Mouse (Mus musculus): Measurements from ENCODE around the gene Lrp8. TPM values are rescaled to one million over a fixed set of nuclear protein-coding genes. Genes with fewer than 3 reads are reported as not detected.

The Lrp8 gene
- polyA plus RNA-seq, 1 experiment = 10.2 TPM

GRCm38 (mm10) chr4:107836758-107837157, 34.7 kb downstream of the Lrp8 start:
- Histone ChIP-seq H3K4me3 (replicated peaks; ENCODE audit: control insufficient read depth, low read depth, low read length) (no peak overlapping the region), H3K4me1 (ENCODE audit: control insufficient read depth, insufficient read depth, low read length) (no peaks in the 10 kb centered on the region), H3K27ac (ENCODE audit: control insufficient read depth, insufficient read depth, low read depth, low read length, poor library complexity) (no peak overlapping the region)
- no peak for TF ChIP-seq CTCF (IDR thresholded peaks at IDR 0.05; ENCODE audit: control insufficient read depth, insufficient read depth, low read length)
- no peak for TF ChIP-seq POLR2A (IDR thresholded peaks at IDR 0.05; ENCODE audit: borderline replicate concordance, control insufficient read depth, low read depth, low read length)
- 84% methylated on average over 5 of the region's 5 CpGs for WGBS

- TF ChIP-seq CTCF (IDR thresholded peaks at IDR 0.05; ENCODE audit: control insufficient read depth, insufficient read depth, low read length) (no peak), POLR2A (IDR thresholded peaks at IDR 0.05; ENCODE audit: borderline replicate concordance, control insufficient read depth, low read depth, low read length) (no peak)
- Histone ChIP-seq H3K27ac (ENCODE audit: control insufficient read depth, insufficient read depth, low read depth, low read length, poor library complexity) (no peak overlapping the region), H3K4me1 (ENCODE audit: control insufficient read depth, insufficient read depth, low read length) (no peaks in the 10 kb centered on the region), H3K4me3 (replicated peaks; ENCODE audit: control insufficient read depth, low read depth, low read length) (no peak overlapping the region)
- 92% methylated on average over 3 of the region's 3 CpGs for WGBS
Observed at GRCm38 (mm10) chr4:107837910-107838309, 35.8 kb downstream of the Lrp8 start.

GRCm38 (mm10) chr4:107843687-107844086, 41.6 kb downstream of the Lrp8 start:
- Histone ChIP-seq H3K4me3 (replicated peaks; ENCODE audit: control insufficient read depth, low read depth, low read length) (no peak overlapping the region), H3K27ac (ENCODE audit: control insufficient read depth, insufficient read depth, low read depth, low read length, poor library complexity) (no peak overlapping the region), H3K4me1 (ENCODE audit: control insufficient read depth, insufficient read depth, low read length) (no peaks in the 10 kb centered on the region)
- WGBS = 88% methylated on average over 8 of the region's 8 CpGs
- no peak for TF ChIP-seq POLR2A (IDR thresholded peaks at IDR 0.05; ENCODE audit: borderline replicate concordance, control insufficient read depth, low read depth, low read length)
- no peak for TF ChIP-seq CTCF (IDR thresholded peaks at IDR 0.05; ENCODE audit: control insufficient read depth, insufficient read depth, low read length)

- no peak overlapping the region for H3K27ac ChIP-seq (ENCODE audit: control insufficient read depth, insufficient read depth, low read depth, low read length, poor library complexity)
- no peaks in the 10 kb centered on the region for H3K4me1 ChIP-seq (ENCODE audit: control insufficient read depth, insufficient read depth, low read length)
- WGBS = under 1% methylated on average over 10 of the region's 10 CpGs
- no peak overlapping the region for H3K4me3 ChIP-seq (replicated peaks; ENCODE audit: control insufficient read depth, low read depth, low read length)
- no peak for TF ChIP-seq POLR2A (IDR thresholded peaks at IDR 0.05; ENCODE audit: borderline replicate concordance, control insufficient read depth, low read depth, low read length)
- peak; percentile 81 for TF ChIP-seq CTCF (IDR thresholded peaks at IDR 0.05; ENCODE audit: control insufficient read depth, insufficient read depth, low read length)
Observed at GRCm38 (mm10) chr4:107844971-107845370, 42.9 kb downstream of the Lrp8 start.

GRCm38 (mm10) chr4:107846795-107847194, 44.7 kb downstream of the Lrp8 start:
- WGBS = 84% methylated on average over 7 of the region's 7 CpGs
- Histone ChIP-seq H3K4me3 (replicated peaks; ENCODE audit: control insufficient read depth, low read depth, low read length) (no peak overlapping the region), H3K27ac (ENCODE audit: control insufficient read depth, insufficient read depth, low read depth, low read length, poor library complexity) (no peak overlapping the region), H3K4me1 (ENCODE audit: control insufficient read depth, insufficient read depth, low read length) (no peaks in the 10 kb centered on the region)
- TF ChIP-seq POLR2A (IDR thresholded peaks at IDR 0.05; ENCODE audit: borderline replicate concordance, control insufficient read depth, low read depth, low read length) (no peak), CTCF (IDR thresholded peaks at IDR 0.05; ENCODE audit: control insufficient read depth, insufficient read depth, low read length) (no peak)

- Histone ChIP-seq H3K27ac (ENCODE audit: control insufficient read depth, insufficient read depth, low read depth, low read length, poor library complexity) (no peak overlapping the region), H3K4me3 (replicated peaks; ENCODE audit: control insufficient read depth, low read depth, low read length) (no peak overlapping the region), H3K4me1 (ENCODE audit: control insufficient read depth, insufficient read depth, low read length) (no peaks in the 10 kb centered on the region)
- TF ChIP-seq POLR2A (IDR thresholded peaks at IDR 0.05; ENCODE audit: borderline replicate concordance, control insufficient read depth, low read depth, low read length) (no peak), CTCF (IDR thresholded peaks at IDR 0.05; ENCODE audit: control insufficient read depth, insufficient read depth, low read length) (no peak)
- 86% methylated on average over 5 of the region's 5 CpGs for WGBS
Observed at GRCm38 (mm10) chr4:107848546-107848945, 46.5 kb downstream of the Lrp8 start.

- Histone ChIP-seq H3K4me1 (ENCODE audit: control insufficient read depth, insufficient read depth, low read length) (no peaks in the 10 kb centered on the region), H3K27ac (ENCODE audit: control insufficient read depth, insufficient read depth, low read depth, low read length, poor library complexity) (no peak overlapping the region), H3K4me3 (replicated peaks; ENCODE audit: control insufficient read depth, low read depth, low read length) (no peak overlapping the region)
- WGBS = 45% methylated on average over 9 of the region's 9 CpGs
- TF ChIP-seq CTCF (IDR thresholded peaks at IDR 0.05; ENCODE audit: control insufficient read depth, insufficient read depth, low read length) (no peak), POLR2A (IDR thresholded peaks at IDR 0.05; ENCODE audit: borderline replicate concordance, control insufficient read depth, low read depth, low read length) (no peak)
Observed at GRCm38 (mm10) chr4:107849621-107850020, 47.6 kb downstream of the Lrp8 start.

- WGBS = 82% methylated on average over 8 of the region's 8 CpGs
- Histone ChIP-seq H3K27ac (ENCODE audit: control insufficient read depth, insufficient read depth, low read depth, low read length, poor library complexity) (no peak overlapping the region), H3K4me3 (replicated peaks; ENCODE audit: control insufficient read depth, low read depth, low read length) (no peak overlapping the region), H3K4me1 (ENCODE audit: control insufficient read depth, insufficient read depth, low read length) (no peaks in the 10 kb centered on the region)
- TF ChIP-seq CTCF (IDR thresholded peaks at IDR 0.05; ENCODE audit: control insufficient read depth, insufficient read depth, low read length) (no peak), POLR2A (IDR thresholded peaks at IDR 0.05; ENCODE audit: borderline replicate concordance, control insufficient read depth, low read depth, low read length) (no peak)
Observed at GRCm38 (mm10) chr4:107850091-107850490, 48.0 kb downstream of the Lrp8 start.

- TF ChIP-seq CTCF (IDR thresholded peaks at IDR 0.05; ENCODE audit: control insufficient read depth, insufficient read depth, low read length) = no peak
- no peak for TF ChIP-seq POLR2A (IDR thresholded peaks at IDR 0.05; ENCODE audit: borderline replicate concordance, control insufficient read depth, low read depth, low read length)
- Histone ChIP-seq H3K4me1 (ENCODE audit: control insufficient read depth, insufficient read depth, low read length) (no peaks in the 10 kb centered on the region), H3K27ac (ENCODE audit: control insufficient read depth, insufficient read depth, low read depth, low read length, poor library complexity) (no peak overlapping the region), H3K4me3 (replicated peaks; ENCODE audit: control insufficient read depth, low read depth, low read length) (no peak overlapping the region)
- 86% methylated on average over 8 of the region's 8 CpGs for WGBS
Observed at GRCm38 (mm10) chr4:107853333-107853732, 51.3 kb downstream of the Lrp8 start.
